Mouse (Mus musculus): ENCODE measurements around the gene Baiap2l1. TPM values are rescaled to one million over a fixed set of nuclear protein-coding genes. Genes with fewer than 3 reads are reported as not detected.
A peak's percentile ranks its signal among the peaks of the same experiment; 100 is the strongest.

Gene Baiap2l1
- polyA plus RNA-seq, 1 experiment, result 0.38 TPM

DNA sequence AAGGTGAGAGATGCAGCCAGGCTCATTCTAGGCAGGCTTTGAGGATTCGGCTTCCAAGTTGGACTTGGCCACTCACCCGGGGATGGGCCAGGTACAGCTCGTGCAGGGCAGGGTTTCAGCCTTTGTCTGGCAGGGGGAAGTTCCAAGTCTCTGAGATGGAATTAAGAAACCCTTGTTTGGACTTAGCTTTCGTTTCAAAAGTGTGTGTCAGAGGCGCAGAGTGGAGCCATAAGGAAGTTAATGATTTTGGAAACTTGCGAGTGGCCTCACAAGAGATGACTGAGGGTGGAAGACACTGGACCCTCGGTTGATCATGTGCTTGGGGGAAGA is 101.4 kb downstream of the Baiap2l1 start:
- no peak overlapping the region for H3K27ac ChIP-seq (ENCODE audit: insufficient read depth, low read length)
- TF ChIP-seq POLR2A (IDR thresholded peaks at IDR 0.05; ENCODE audit: extremely low read depth, insufficient read depth, low read length), result no peak
- no peak for TF ChIP-seq CTCF (IDR thresholded peaks at IDR 0.05; ENCODE audit: extremely low read depth, insufficient read depth, low read length)
- peak overlapping the region; percentile 97 for H3K4me3 ChIP-seq (ENCODE audit: insufficient read depth, low read length)
- H3K4me1 ChIP-seq (ENCODE audit: control insufficient read depth, insufficient read depth, low read length), result peaks cover 17% of the 10 kb centered on the region

- TF ChIP-seq CTCF (IDR thresholded peaks at IDR 0.05; ENCODE audit: extremely low read depth, insufficient read depth, low read length), result no peak
- no peak for TF ChIP-seq POLR2A (IDR thresholded peaks at IDR 0.05; ENCODE audit: extremely low read depth, insufficient read depth, low read length)
- Histone ChIP-seq H3K4me3 (ENCODE audit: insufficient read depth, low read length) (peak overlapping the region; percentile 97), H3K4me1 (ENCODE audit: control insufficient read depth, insufficient read depth, low read length) (peaks cover 16% of the 10 kb centered on the region), H3K27ac (ENCODE audit: insufficient read depth, low read length) (no peak overlapping the region)
Observed at GRCm38 (mm10) chr5:144255632-144256540, 102.0 kb downstream of the Baiap2l1 start.

- no peak overlapping the region for H3K27ac ChIP-seq (ENCODE audit: insufficient read depth, low read length)
- TF ChIP-seq POLR2A (IDR thresholded peaks at IDR 0.05; ENCODE audit: extremely low read depth, insufficient read depth, low read length) (no peak), CTCF (IDR thresholded peaks at IDR 0.05; ENCODE audit: extremely low read depth, insufficient read depth, low read length) (no peak)
- peaks cover 13% of the 10 kb centered on the region for H3K4me1 ChIP-seq (ENCODE audit: control insufficient read depth, insufficient read depth, low read length)
- peak overlapping the region; percentile 97 for H3K4me3 ChIP-seq (ENCODE audit: insufficient read depth, low read length)
Observed at GRCm38 (mm10) chr5:144254811-144255631, 102.9 kb downstream of the Baiap2l1 start.

GRCm38 (mm10) chr5:144254122-144254810 is 103.6 kb downstream of the Baiap2l1 start:
- peaks cover 11% of the 10 kb centered on the region for H3K4me1 ChIP-seq (ENCODE audit: control insufficient read depth, insufficient read depth, low read length)
- TF ChIP-seq CTCF (IDR thresholded peaks at IDR 0.05; ENCODE audit: extremely low read depth, insufficient read depth, low read length) (no peak), POLR2A (IDR thresholded peaks at IDR 0.05; ENCODE audit: extremely low read depth, insufficient read depth, low read length) (no peak)
- no peak overlapping the region for H3K27ac ChIP-seq (ENCODE audit: insufficient read depth, low read length)
- no peak overlapping the region for H3K4me3 ChIP-seq (ENCODE audit: insufficient read depth, low read length)

GRCm38 (mm10) chr5:144253212-144253611 is 104.7 kb downstream of the Baiap2l1 start:
- TF ChIP-seq CTCF (IDR thresholded peaks at IDR 0.05; ENCODE audit: extremely low read depth, insufficient read depth, low read length), result no peak
- TF ChIP-seq POLR2A (IDR thresholded peaks at IDR 0.05; ENCODE audit: extremely low read depth, insufficient read depth, low read length), result no peak
- Histone ChIP-seq H3K27ac (ENCODE audit: insufficient read depth, low read length) (no peak overlapping the region), H3K4me1 (ENCODE audit: control insufficient read depth, insufficient read depth, low read length) (peaks cover 4% of the 10 kb centered on the region; the same call in 1 of the 2 replicates), H3K4me3 (ENCODE audit: insufficient read depth, low read length) (no peak overlapping the region)

- no peak overlapping the region for H3K4me3 ChIP-seq (ENCODE audit: insufficient read depth, low read length)
- no peak for TF ChIP-seq POLR2A (IDR thresholded peaks at IDR 0.05; ENCODE audit: extremely low read depth, insufficient read depth, low read length)
- TF ChIP-seq CTCF (IDR thresholded peaks at IDR 0.05; ENCODE audit: extremely low read depth, insufficient read depth, low read length), result no peak
- peaks cover under 1% of the 10 kb centered on the region; the same call in 1 of the 2 replicates for H3K4me1 ChIP-seq (ENCODE audit: control insufficient read depth, insufficient read depth, low read length)
- no peak overlapping the region for H3K27ac ChIP-seq (ENCODE audit: insufficient read depth, low read length)
Observed at GRCm38 (mm10) chr5:144251876-144252577, 105.9 kb downstream of the Baiap2l1 start.

DNA sequence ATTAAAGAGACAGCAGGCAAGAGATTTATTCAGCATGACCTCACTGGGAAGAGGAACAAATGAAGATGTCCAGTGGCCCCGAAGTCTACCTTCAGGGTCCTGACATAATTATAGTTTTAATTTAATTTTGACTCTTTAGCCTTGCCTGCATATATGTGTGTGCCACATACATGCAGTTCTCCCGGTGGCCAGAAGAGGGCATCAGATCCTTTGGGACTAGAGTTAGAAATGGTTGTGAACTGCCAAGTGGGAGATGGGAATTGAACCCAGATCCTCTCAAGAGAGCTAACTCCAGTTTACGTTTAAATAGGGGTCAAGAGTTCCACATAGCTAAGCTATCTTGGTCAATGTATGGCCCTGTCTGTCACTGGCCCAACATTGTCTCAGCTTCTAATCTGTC is 108.0 kb downstream of the Baiap2l1 start:
- Histone ChIP-seq H3K27ac (ENCODE audit: insufficient read depth, low read length) (no peak overlapping the region), H3K4me3 (ENCODE audit: insufficient read depth, low read length) (no peak overlapping the region), H3K4me1 (ENCODE audit: control insufficient read depth, insufficient read depth, low read length) (no peaks in the 10 kb centered on the region)
- peak; percentile 19; the same call in 1 of the 2 replicates for TF ChIP-seq CTCF (IDR thresholded peaks at IDR 0.05; ENCODE audit: extremely low read depth, insufficient read depth, low read length)
- no peak for TF ChIP-seq POLR2A (IDR thresholded peaks at IDR 0.05; ENCODE audit: extremely low read depth, insufficient read depth, low read length)

DNA sequence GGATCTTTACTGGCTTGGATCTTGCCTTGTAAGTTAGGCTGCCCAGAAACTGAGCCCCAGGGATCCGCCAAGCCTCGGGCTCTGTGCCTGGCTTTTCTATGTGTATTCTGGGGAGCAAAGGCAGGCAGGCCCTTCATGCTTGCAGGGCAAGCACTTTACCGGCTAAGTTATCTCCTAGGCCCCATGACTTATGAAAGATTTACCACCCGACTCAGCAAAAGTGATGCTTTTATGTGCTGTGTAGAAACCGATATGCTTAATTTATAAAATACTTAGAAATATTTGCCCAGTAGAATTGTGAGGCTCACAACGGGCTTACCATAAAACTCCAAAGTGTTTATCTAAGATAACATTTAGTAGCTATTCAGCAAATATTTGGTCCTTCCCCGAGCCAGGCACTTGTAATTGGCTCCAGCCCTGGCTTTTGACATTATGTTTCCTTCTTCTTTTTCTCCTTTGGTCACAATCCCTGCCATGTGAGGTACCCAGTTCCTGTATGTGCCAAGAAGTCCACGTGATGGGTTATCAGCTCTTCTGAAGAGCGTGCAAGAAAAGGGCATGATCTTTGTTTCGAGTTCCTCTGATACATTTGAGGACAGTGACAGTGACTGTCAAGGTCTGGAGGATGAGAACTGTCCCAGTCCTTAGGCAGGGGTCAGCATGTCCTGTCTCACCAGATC is 109.9 kb downstream of the Baiap2l1 start:
- no peak for TF ChIP-seq POLR2A (IDR thresholded peaks at IDR 0.05; ENCODE audit: extremely low read depth, insufficient read depth, low read length)
- TF ChIP-seq CTCF (IDR thresholded peaks at IDR 0.05; ENCODE audit: extremely low read depth, insufficient read depth, low read length), result no peak
- Histone ChIP-seq H3K4me1 (ENCODE audit: control insufficient read depth, insufficient read depth, low read length) (no peaks in the 10 kb centered on the region), H3K27ac (ENCODE audit: insufficient read depth, low read length) (no peak overlapping the region), H3K4me3 (ENCODE audit: insufficient read depth, low read length) (no peak overlapping the region)
